Mouse (Mus musculus): ENCODE data around the gene Mfsd6.

DNA sequence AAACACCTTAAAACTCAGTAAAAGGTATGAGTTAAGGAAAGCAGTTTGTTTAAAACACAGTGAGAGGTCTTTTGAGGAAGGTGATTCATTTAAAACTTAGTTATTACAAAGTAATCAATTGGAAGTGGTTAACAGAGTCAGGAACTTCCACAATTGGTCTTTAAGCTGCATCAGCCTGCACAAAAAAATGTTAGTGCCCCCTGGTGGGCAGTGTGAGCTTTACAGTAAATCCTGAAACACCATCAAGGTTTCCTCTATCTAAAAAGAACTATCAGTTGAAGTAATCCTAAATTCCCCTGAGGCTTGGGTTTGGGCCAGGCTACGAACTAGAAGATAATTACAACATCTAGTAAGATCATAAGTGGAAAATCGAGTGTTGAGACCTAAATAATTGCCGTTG is 21.0 kb upstream of the Mfsd6 start:
- TF ChIP-seq CTCF (IDR thresholded peaks at IDR 0.05; ENCODE audit: insufficient read depth, low read depth, low read length) (no peak), POLR2A (IDR thresholded peaks at IDR 0.05; ENCODE audit: insufficient read depth, low read depth, low read length) (no peak)

Measured in olfactory bulb, adult 2 months (tissue).